Mouse (Mus musculus) Patski (cell line): ENCODE data around the gene A3galt2. TPM values are rescaled to one million over a fixed set of nuclear protein-coding genes. Genes with fewer than 3 reads are reported as not detected.
A peak's percentile ranks its signal among the peaks of the same experiment; 100 is the strongest.

Experiments
- ATAC-seq: fragments of 100-300 bp; one replicate; pipeline ENCODE4 v1.8.0; 2021
- CTCF ChIA-PET: fragments of 350-600 bp; sonication (Branson Sonifier 250); formaldehyde crosslinking; loops from one replicate; lab custom pipeline; 2022; ENCODE audit warnings: inconsistent platforms; lab: Charles Lee
- POLR2A ChIA-PET: fragments of 350-600 bp; sonication (Branson Sonifier 250); formaldehyde crosslinking; loops from one replicate; lab custom pipeline; 2022; ENCODE audit warnings: antibody characterized with exemption, inconsistent platforms; lab: Charles Lee
- DNase-seq: peaks from one replicate; pipeline ENCODE4 v3.0.0-alpha.2; 2011; ENCODE audit warnings: low read depth, low spot score
- H3K27me3 ChIP-seq: fragments of 371-371 bp; one replicate; pipeline ENCODE4 v1.5.1; 2021
- CTCF ChIP-seq: fragments of 100-300 bp; IDR thresholded peaks from one replicate; pipeline ENCODE4 v1.5.1; 2021
- in situ Hi-C: fragments of 300-500 bp; cut with MboI; formaldehyde crosslinking; loops from 3 replicates; pipeline ENCODE4 v1.11.1; 2018; ENCODE audit warnings: low pct_unique_long_range_greater_than_20kb, mixed read lengths
- polyA plus RNA-seq: library from polyadenylated mRNA; unstranded; gene quantifications from one replicate; pipeline ENCODE4 v1.2.3, GENCODE M21; 2021

Gene A3galt2
- polyA plus RNA-seq, 1 experiment from 2014 or later = 0.04 TPM

DNA sequence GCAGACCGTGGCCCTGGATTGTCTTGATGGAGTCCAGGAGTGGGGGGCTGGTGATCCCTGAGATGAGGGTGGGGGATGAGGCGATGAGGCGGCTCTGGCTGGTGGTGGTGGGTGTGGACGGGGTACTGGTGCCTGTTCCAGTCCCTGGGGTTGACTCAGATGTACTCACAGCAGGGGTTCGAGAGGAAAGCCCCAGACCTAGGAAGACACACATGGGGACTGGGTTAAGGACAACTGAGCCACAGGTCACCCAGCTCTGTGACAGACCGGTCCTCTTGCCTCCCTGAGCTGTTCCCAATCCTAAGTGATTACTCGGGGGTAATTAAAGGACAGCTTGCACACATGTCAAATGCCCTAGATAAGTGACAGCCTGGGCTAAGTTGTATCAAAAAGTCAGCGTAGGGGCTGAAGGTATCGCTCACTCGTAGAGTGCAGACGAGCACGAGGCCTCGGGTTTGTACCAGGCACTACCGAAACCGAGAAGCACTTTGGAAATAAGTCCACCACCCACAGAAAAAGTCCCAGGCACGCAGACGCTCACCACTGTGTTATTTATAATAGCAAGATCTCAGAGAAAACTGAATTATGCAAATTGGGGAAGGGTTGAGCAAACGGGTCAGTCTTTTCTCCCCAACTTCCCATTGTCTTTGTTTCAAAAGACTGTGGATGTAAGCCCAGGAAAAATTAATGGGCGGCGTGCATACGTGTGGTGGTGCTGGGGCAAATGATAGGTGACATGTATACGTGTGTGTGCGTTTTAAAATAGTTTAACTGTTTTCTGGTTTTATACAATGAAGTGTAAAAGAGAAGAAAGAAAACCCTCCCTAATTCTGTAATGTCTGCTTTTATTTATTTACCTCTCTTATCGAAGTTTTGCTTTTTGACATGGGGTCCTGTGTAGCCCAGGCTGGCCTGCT, 32.1 kb downstream of the A3galt2 start:
- in situ Hi-C loops = no loop called here
- no peaks in the 10 kb centered on the region for H3K27me3 ChIP-seq
- ATAC-seq = no peak
- ChIA-PET POLR2A (no interaction called here), CTCF (no interaction called here)
- DNase-seq = no peak
- no peak for TF ChIP-seq CTCF

DNA sequence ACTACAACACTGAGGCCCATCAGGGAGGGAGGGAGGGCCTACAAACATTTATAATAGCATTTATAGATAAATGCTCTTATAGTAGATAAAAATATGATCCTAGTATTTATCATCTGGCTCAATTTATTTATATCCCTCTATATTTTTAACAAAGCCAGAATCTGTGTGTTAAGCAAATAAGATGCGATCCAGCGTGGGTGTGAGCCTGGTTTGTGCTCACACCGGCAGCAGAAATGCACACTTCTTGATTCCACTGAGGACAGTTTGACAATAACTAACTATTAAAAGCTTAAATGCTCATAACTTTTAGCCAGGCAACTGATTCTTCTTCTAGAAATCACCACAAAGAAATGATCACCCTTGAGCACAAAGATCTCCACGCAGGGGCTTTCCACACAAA, 32.9 kb downstream of the A3galt2 start:
- no peak for ATAC-seq
- DNase-seq = no peak
- POLR2A ChIA-PET = no interaction called here

DNA sequence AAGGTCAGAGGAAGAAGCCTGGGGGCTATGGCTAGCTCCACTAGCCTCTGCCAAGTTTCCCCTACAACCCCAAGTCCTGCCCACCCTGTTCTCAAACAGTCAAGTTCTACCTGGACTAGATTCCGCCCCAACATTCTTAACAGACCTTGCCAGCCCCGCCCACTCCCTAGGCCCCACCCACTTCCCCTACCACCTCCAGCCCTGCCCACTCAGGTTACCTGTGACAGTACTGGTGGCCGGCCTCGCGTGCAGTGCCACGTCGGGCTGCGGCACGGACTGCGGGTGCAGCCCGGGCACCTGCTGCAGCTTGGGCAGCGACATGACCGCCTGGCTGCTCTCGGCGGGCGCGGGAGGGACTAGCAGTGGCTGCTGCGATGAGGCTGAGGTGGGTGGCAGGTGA, 34.5 kb downstream of the A3galt2 start:
- in situ Hi-C loops = no loop called here
- TF ChIP-seq CTCF = no peak
- POLR2A ChIA-PET = no interaction called here
- no peaks in the 10 kb centered on the region for H3K27me3 ChIP-seq
- DNase-seq (no peak), ATAC-seq (no peak)
- CTCF ChIA-PET = no interaction called here

More for the DNA sequence above, 32.9 kb downstream of the A3galt2 start:
- in situ Hi-C loops = no loop called here
- H3K27me3 ChIP-seq = no peaks in the 10 kb centered on the region
- TF ChIP-seq CTCF = no peak
- CTCF ChIA-PET = no interaction called here

DNA sequence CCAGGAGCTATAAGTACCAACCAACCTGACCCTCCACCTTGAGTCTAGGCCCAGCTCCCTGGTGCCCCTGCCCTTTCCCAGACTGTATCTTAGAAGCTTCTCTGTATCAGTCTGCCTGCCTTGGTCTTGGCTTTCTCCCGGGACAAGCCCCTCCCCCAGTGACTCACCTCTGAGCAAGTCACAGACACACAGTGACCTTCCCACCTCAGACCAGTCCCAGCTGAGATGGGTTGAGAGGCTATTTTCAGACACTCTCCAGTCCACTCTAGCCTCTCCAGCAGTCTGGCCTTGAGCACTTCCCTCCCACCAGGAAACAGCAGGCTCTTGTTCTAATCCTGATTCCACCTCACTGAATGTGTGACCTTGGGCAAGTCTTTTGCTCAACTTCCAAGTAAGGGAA, 38.5 kb downstream of the A3galt2 start:
- no peaks in the 10 kb centered on the region for H3K27me3 ChIP-seq
- in situ Hi-C loops = no loop called here
- ATAC-seq = peak; percentile 66
- TF ChIP-seq CTCF = no peak
- DNase-seq = peak; percentile 59
- POLR2A ChIA-PET = interaction anchor here (0.8 to 1.6 kb wide), 3 partner anchors 11 to 34 kb away, joined by 3 to 6 read pairs (median 6); no protein-coding TSS in a partner anchor
- CTCF ChIA-PET = interaction anchor here (1.8 kb wide), 1 partner anchor 10 kb away, joined by 6 read pairs; no protein-coding TSS in a partner anchor

DNA sequence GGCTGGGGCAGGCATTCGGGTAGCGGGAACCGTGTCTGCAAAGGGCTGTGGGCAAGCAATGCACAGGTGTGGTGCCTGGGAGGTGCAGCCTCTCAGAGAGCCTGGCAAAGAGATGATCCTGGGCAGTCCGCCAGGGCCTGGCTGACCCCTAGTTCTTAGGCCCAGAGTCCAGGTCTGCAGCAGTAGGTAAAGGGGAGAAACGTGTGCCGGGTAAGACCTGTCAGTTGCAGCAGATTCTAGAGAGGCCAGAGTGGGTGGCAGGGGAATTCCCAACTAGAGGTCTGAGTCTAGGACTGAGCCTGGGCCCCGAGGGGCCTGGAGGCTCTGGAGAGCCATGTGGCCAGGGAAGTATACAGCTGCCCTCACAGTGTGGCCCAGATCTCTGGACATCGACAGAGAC, 39.0 kb downstream of the A3galt2 start:
- no peaks in the 10 kb centered on the region for H3K27me3 ChIP-seq
- DNase-seq (no peak), ATAC-seq (no peak)
- POLR2A ChIA-PET = interaction anchor here (0.8 to 1.6 kb wide), 3 partner anchors 10 to 35 kb away, joined by 3 to 6 read pairs (median 6); no protein-coding TSS in a partner anchor
- CTCF ChIA-PET = interaction anchor here (1.8 kb wide), 1 partner anchor 10 kb away, joined by 6 read pairs; no protein-coding TSS in a partner anchor
- TF ChIP-seq CTCF = no peak
- in situ Hi-C loops = no loop called here

DNA sequence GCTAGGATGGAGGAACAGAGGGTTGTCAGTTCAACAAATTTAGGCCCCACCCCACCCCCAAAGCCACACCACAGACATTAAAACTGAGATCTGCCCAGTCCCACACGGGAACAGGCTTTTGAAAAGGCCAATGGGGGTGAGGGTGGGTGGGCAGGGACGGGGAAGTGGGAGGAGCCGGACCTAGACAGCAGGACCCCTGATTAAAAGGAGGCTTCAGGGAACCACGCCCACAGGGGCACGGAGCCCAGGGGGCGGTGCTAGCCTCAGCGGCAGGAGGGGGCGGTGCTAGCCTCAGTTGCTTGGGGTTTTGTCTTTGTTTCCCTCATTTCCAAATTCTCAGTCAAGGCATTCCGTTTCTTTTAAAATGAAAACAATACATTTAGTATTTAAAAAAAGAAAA, 40.4 kb downstream of the A3galt2 start:
- in situ Hi-C loops = no loop called here
- no peaks in the 10 kb centered on the region for H3K27me3 ChIP-seq
- no peak for ATAC-seq
- DNase-seq = no peak
- CTCF ChIA-PET = no interaction called here
- no peak for TF ChIP-seq CTCF
- POLR2A ChIA-PET = interaction anchor here (0.6 kb wide), 1 partner anchor 42 kb away, joined by 3 read pairs; no protein-coding TSS in a partner anchor

DNA sequence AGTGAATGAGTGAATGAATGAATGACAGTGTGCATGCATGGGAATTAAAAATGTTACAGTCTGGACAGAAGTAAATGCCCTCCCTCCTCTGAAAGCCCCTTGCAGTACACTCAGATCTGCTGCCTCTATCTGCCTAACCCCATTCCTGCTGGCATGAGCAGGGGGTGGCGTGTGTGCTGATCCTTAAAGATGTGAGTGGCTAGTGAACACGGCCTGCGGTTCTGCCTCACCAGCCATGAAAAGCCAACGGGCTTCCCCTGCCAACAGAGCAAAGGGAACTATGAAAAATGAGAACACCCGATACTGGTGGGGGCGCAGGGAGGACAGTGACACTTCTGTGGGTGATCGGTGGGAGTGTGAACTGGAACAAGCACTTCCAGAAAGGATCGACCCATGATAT, 41.6 kb downstream of the A3galt2 start:
- no peak for TF ChIP-seq CTCF
- ChIA-PET CTCF (no interaction called here), POLR2A (no interaction called here)
- ATAC-seq (no peak), DNase-seq (no peak)
- H3K27me3 ChIP-seq = no peaks in the 10 kb centered on the region
- in situ Hi-C loops = no loop called here

DNA sequence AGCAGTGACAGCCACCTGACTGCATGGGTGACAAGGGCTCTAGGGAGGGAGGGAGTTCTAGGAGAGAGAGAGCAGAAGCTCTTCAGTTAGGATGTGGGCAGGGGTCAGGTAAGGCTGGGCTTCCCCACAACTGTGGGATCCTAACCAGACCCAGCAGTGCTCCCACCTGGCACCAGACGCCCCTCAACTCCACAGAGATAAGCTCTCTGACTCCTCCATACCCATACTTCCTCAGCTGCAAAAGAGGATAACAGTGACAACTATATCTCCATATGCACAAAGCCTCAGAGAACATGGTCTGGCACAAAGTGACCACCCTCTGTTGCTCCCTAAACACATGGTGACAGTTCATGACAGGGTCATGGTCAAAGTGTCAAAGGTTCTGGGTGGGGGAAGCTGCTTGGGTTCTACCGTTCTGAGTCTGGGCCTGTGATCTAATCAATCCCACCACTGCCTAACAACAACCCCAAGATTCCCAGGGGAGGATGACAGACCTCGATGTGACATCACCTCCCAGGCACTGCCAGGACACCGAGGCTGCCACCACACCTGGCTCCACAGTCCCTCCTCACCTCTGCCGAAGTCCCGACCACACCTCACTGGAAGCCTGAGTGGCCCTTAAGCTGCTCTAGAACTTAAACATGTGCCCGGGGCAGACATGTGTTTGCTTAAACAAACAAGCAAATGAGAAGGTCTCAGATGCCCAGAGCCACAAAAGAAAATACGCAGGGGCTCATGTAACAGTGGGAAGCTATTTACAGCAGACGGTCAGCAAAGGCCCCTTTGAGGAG, 46.7 kb downstream of the A3galt2 start:
- in situ Hi-C loops = no loop called here
- no peaks in the 10 kb centered on the region for H3K27me3 ChIP-seq
- no peak for TF ChIP-seq CTCF
- no peak for DNase-seq
- POLR2A ChIA-PET = no interaction called here
- CTCF ChIA-PET = no interaction called here
- ATAC-seq = no peak

DNA sequence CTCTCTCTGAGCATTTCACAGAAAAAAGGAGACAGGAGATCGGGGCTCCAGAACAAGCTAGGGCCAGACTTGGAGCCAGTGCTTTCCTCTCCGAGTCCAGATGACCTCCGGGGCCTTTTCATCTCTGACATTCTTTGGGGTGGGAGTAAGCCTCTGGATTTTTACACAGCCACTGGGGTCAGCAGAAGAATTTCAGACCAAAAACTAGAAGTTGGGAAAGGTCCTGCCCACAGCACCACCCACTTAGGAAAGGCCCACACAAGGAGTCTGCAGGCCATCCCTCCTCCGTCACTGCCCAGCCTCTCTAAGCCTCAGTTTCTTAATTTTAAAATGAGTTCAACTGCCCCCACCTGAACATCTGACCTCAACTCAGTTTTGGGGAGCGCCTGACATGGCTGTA, 48.4 kb downstream of the A3galt2 start:
- ATAC-seq (no peak), DNase-seq (no peak)
- H3K27me3 ChIP-seq = no peaks in the 10 kb centered on the region
- TF ChIP-seq CTCF = no peak
- ChIA-PET CTCF (interaction anchor here (1.1 to 2.2 kb wide), 2 partner anchors 9 to 92 kb away, joined by 3 to 6 read pairs; no protein-coding TSS in a partner anchor), POLR2A (interaction anchor here (1.7 kb wide), 1 partner anchor 9 kb away, joined by 6 read pairs; no protein-coding TSS in a partner anchor)
- in situ Hi-C loops = no loop called here

DNA sequence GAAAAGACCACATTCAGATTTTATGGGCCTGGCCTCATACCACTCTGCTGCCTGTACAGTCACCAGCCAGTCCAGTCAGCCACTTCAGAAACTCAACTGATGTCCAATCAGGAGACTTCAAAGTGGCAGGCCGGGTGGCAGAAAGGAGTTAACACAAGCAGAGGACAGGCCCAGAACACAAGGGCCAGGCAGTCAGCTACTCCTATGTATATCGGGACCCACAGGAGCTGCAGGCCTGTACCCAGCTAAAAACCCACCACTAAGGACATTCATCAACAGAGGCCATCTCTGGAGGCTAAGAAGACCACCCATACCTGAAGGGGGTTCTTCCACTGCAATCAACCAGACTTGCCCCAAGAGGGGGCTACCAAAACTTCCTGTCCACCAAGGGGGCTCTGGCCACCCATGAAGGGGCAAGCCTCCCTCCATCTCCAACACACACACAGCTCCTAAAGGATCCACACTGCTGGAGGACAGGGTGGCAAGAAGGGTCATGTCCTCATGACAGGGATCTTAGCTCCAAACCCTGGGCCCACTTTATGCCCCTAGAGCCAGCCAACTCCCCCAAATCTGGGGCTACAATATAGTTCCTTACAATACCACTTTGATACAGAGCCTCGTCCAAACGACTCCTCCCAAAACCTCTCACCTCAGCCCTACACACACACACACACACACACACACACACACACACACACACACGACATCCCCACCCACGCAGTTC, 49.4 kb downstream of the A3galt2 start:
- ChIA-PET CTCF (interaction anchor here (1.1 to 2.2 kb wide), 3 partner anchors 10 to 93 kb away, joined by 3 to 6 read pairs (median 3); no protein-coding TSS in a partner anchor), POLR2A (interaction anchor here (1.2 to 1.7 kb wide), 2 partner anchors 10 to 51 kb away, joined by 4 to 6 read pairs; no protein-coding TSS in a partner anchor)
- DNase-seq (no peak), ATAC-seq (no peak)
- in situ Hi-C loops = no loop called here
- H3K27me3 ChIP-seq = no peaks in the 10 kb centered on the region
- TF ChIP-seq CTCF = no peak
